Mouse (Mus musculus): Measurements from ENCODE around the gene Galnt2. TPM values are rescaled to one million over a fixed set of nuclear protein-coding genes. Genes with fewer than 3 reads are reported as not detected.

Gene Galnt2
- polyA plus RNA-seq, 1 experiment = 11.5 TPM

GRCm38 (mm10) chr8:124212148-124212547 lies 19.0 kb upstream of the Galnt2 start:
- Histone ChIP-seq H3K27ac (ENCODE audit: control insufficient read depth, insufficient read depth, low read depth, low read length, poor library complexity) (no peak overlapping the region), H3K4me3 (replicated peaks; ENCODE audit: control insufficient read depth, low read depth, low read length) (no peak overlapping the region), H3K4me1 (ENCODE audit: control insufficient read depth, insufficient read depth, low read length) (no peaks in the 10 kb centered on the region)
- TF ChIP-seq POLR2A (IDR thresholded peaks at IDR 0.05; ENCODE audit: borderline replicate concordance, control insufficient read depth, low read depth, low read length) (no peak), CTCF (IDR thresholded peaks at IDR 0.05; ENCODE audit: control insufficient read depth, insufficient read depth, low read length) (no peak)
- 52% methylated on average over 2 of the region's 2 CpGs for WGBS

GRCm38 (mm10) chr8:124216951-124217350 lies 14.2 kb upstream of the Galnt2 start:
- H3K4me1 ChIP-seq (ENCODE audit: control insufficient read depth, insufficient read depth, low read length) = no peaks in the 10 kb centered on the region
- H3K27ac ChIP-seq (ENCODE audit: control insufficient read depth, insufficient read depth, low read depth, low read length, poor library complexity) = no peak overlapping the region
- no peak overlapping the region for H3K4me3 ChIP-seq (replicated peaks; ENCODE audit: control insufficient read depth, low read depth, low read length)
- TF ChIP-seq POLR2A (IDR thresholded peaks at IDR 0.05; ENCODE audit: borderline replicate concordance, control insufficient read depth, low read depth, low read length) (no peak), CTCF (IDR thresholded peaks at IDR 0.05; ENCODE audit: control insufficient read depth, insufficient read depth, low read length) (no peak)

GRCm38 (mm10) chr8:124229883-124230282 lies 1.3 kb upstream of the Galnt2 start:
- H3K4me1 ChIP-seq (ENCODE audit: control insufficient read depth, insufficient read depth, low read length) = peaks cover 8% of the 10 kb centered on the region
- H3K4me3 ChIP-seq (replicated peaks; ENCODE audit: control insufficient read depth, low read depth, low read length) = peak overlapping the region; percentile 31
- no peak overlapping the region for H3K27ac ChIP-seq (ENCODE audit: control insufficient read depth, insufficient read depth, low read depth, low read length, poor library complexity)
- no peak for TF ChIP-seq CTCF (IDR thresholded peaks at IDR 0.05; ENCODE audit: control insufficient read depth, insufficient read depth, low read length)
- 10% methylated on average over 2 of the region's 2 CpGs for WGBS

- WGBS = 44% methylated on average over 8 of the region's 8 CpGs
- H3K4me1 ChIP-seq (ENCODE audit: control insufficient read depth, insufficient read depth, low read length) = peaks cover 8% of the 10 kb centered on the region
- TF ChIP-seq POLR2A (IDR thresholded peaks at IDR 0.05; ENCODE audit: borderline replicate concordance, control insufficient read depth, low read depth, low read length) = no peak
- no peak for TF ChIP-seq CTCF (IDR thresholded peaks at IDR 0.05; ENCODE audit: control insufficient read depth, insufficient read depth, low read length)
- H3K4me3 ChIP-seq (replicated peaks; ENCODE audit: control insufficient read depth, low read depth, low read length) = peak overlapping the region; percentile 54
- H3K27ac ChIP-seq (ENCODE audit: control insufficient read depth, insufficient read depth, low read depth, low read length, poor library complexity) = no peak overlapping the region; the same call in 1 of the 2 replicates
Measured at GRCm38 (mm10) chr8:124230496-124231175, 555 bp upstream of the Galnt2 start.

GRCm38 (mm10) chr8:124231485-124232279 lies 491 bp downstream of the Galnt2 start:
- peaks cover 8% of the 10 kb centered on the region for H3K4me1 ChIP-seq (ENCODE audit: control insufficient read depth, insufficient read depth, low read length)
- H3K4me3 ChIP-seq (replicated peaks; ENCODE audit: control insufficient read depth, low read depth, low read length) = peak overlapping the region; percentile 67
- 3% methylated on average over 79 of the region's 83 CpGs for WGBS
- peak overlapping the region; percentile 66 for H3K27ac ChIP-seq (ENCODE audit: control insufficient read depth, insufficient read depth, low read depth, low read length, poor library complexity)
- no peak for TF ChIP-seq CTCF (IDR thresholded peaks at IDR 0.05; ENCODE audit: control insufficient read depth, insufficient read depth, low read length)
- no peak for TF ChIP-seq POLR2A (IDR thresholded peaks at IDR 0.05; ENCODE audit: borderline replicate concordance, control insufficient read depth, low read depth, low read length)

- peak overlapping the region; percentile 66; the same call in 1 of the 2 replicates for H3K27ac ChIP-seq (ENCODE audit: control insufficient read depth, insufficient read depth, low read depth, low read length, poor library complexity)
- 4% methylated on average over 18 of the region's 18 CpGs for WGBS
- TF ChIP-seq POLR2A (IDR thresholded peaks at IDR 0.05; ENCODE audit: borderline replicate concordance, control insufficient read depth, low read depth, low read length) (no peak), CTCF (IDR thresholded peaks at IDR 0.05; ENCODE audit: control insufficient read depth, insufficient read depth, low read length) (no peak)
- peaks cover 8% of the 10 kb centered on the region for H3K4me1 ChIP-seq (ENCODE audit: control insufficient read depth, insufficient read depth, low read length)
- peak overlapping the region; percentile 67 for H3K4me3 ChIP-seq (replicated peaks; ENCODE audit: control insufficient read depth, low read depth, low read length)
Measured at GRCm38 (mm10) chr8:124232280-124232600, 1.0 kb downstream of the Galnt2 start.

- TF ChIP-seq CTCF (IDR thresholded peaks at IDR 0.05; ENCODE audit: control insufficient read depth, insufficient read depth, low read length) = no peak
- no peak for TF ChIP-seq POLR2A (IDR thresholded peaks at IDR 0.05; ENCODE audit: borderline replicate concordance, control insufficient read depth, low read depth, low read length)
- H3K4me3 ChIP-seq (replicated peaks; ENCODE audit: control insufficient read depth, low read depth, low read length) = no peak overlapping the region
- WGBS = 22% methylated on average over 2 of the region's 2 CpGs
- peaks cover 5% of the 10 kb centered on the region for H3K4me1 ChIP-seq (ENCODE audit: control insufficient read depth, insufficient read depth, low read length)
- no peak overlapping the region for H3K27ac ChIP-seq (ENCODE audit: control insufficient read depth, insufficient read depth, low read depth, low read length, poor library complexity)
Measured at GRCm38 (mm10) chr8:124234496-124234895, 3.3 kb downstream of the Galnt2 start.

GRCm38 (mm10) chr8:124235536-124235935 lies 4.3 kb downstream of the Galnt2 start:
- H3K27ac ChIP-seq (ENCODE audit: control insufficient read depth, insufficient read depth, low read depth, low read length, poor library complexity) = no peak overlapping the region
- peaks cover 3% of the 10 kb centered on the region for H3K4me1 ChIP-seq (ENCODE audit: control insufficient read depth, insufficient read depth, low read length)
- H3K4me3 ChIP-seq (replicated peaks; ENCODE audit: control insufficient read depth, low read depth, low read length) = no peak overlapping the region
- TF ChIP-seq CTCF (IDR thresholded peaks at IDR 0.05; ENCODE audit: control insufficient read depth, insufficient read depth, low read length) = no peak
- no peak for TF ChIP-seq POLR2A (IDR thresholded peaks at IDR 0.05; ENCODE audit: borderline replicate concordance, control insufficient read depth, low read depth, low read length)
- 83% methylated on average over 4 of the region's 4 CpGs for WGBS

Data from bone marrow, adult 2 months (tissue).